Mouse (Mus musculus): ENCODE results near the gene Dph2.

DNA sequence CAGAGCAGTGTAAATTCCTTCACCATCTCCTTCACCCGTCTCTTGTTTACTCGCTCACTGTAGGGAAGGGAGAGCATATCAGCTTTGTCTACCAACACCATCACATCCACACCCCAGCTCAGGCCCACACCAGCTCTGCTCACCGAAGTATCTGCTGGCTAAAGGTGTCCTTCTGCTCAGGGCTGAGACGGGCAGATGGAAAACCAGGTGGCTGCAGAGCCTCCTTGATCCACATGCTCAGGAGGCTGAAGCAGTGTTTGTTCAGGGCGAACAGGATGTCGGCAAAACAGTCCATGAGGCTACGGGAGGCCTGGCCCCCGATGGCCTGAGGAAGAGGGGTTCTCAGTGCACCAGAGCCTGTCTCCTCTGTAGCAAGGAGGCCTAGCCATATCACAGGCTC lies 2.8 kb upstream of the Dph2 start:
- TF ChIP-seq EP300 (IDR thresholded peaks at IDR 0.05) = no peak
- TF ChIP-seq CTCF (IDR thresholded peaks at IDR 0.05) = no peak

Data from lung, postnatal 0 days (tissue).